Comparison of ENCODE assay signal across 14 mouse cellular contexts in genomic region chr8:116614901-116615300, GRCm38 (mm10).
DNase-seq lines count a peak whose midpoint lies in the region; TF ChIP-seq lines count a peak whose summit lies in the region.
"Had no signal": no experiment of that assay in that cellular context is flagged by ENCODE, and none has a peak within 500 bp of the region (broad histone marks: within the 10 kb centered on the region; RNA-seq: fewer than 3 reads in every experiment).

No protein-coding gene starts in this region.

- 92% methylated on average over 7 of the region's 7 CpGs for WGBS in limb, embryonic 10.5 days

- DNase-seq in gastrocnemius, adult 2 months = peak; percentile 61
- no peak for DNase-seq in gastrocnemius, postnatal 4 days (ENCODE audit: low spot score in 2 of 2)
- peak; percentile 19 for DNase-seq in Muller cell, postnatal 12 days (ENCODE audit: inconsistent ontology term)
- peak; percentile 90 to 92 for DNase-seq in cerebellum, adult 18-20 months
- peak; percentile 37 for DNase-seq in gastrocnemius, postnatal 25 days
- no peak for DNase-seq in frontal cortex, postnatal 25 days (ENCODE audit: low spot score in 2 of 2)
- no peak for DNase-seq in limb, embryonic 10.5 days (ENCODE audit: low spot score)
- DNase-seq: layer of hippocampus, adult 9-11 months; lung, postnatal 4 days had no signal

- intact Hi-C loops in gastrocnemius, adult 2 months (cut with DNase I) = no loop called here

- no peaks in the 10 kb centered on the region for H3K27me3 ChIP-seq in limb, embryonic 10.5 days (ENCODE audit: low read depth, poor library complexity, severe bottlenecking)
- H3K27me3 ChIP-seq: neural tube, embryonic 15.5 days had no signal

- H3K27ac ChIP-seq in gastrocnemius, adult 2 months = no peak overlapping the region
- no peak overlapping the region for H3K27ac ChIP-seq in limb, embryonic 10.5 days
- H3K27ac ChIP-seq: embryonic facial prominence, embryonic 10.5 days; forebrain, embryonic 10.5 days; liver, embryonic 14.5 days; neural tube, embryonic 15.5 days had no signal

- H3K36me3 ChIP-seq in limb, embryonic 10.5 days = no peaks in the 10 kb centered on the region
- H3K36me3 ChIP-seq: embryonic facial prominence, embryonic 10.5 days; forebrain, embryonic 10.5 days; G1E; neural tube, embryonic 15.5 days had no signal

- H3K9me3 ChIP-seq in limb, embryonic 10.5 days (replicated peaks) = no peaks in the 10 kb centered on the region
- H3K9me3 ChIP-seq: embryonic facial prominence, embryonic 10.5 days; forebrain, embryonic 10.5 days; neural tube, embryonic 15.5 days had no signal

- H3K4me3 ChIP-seq in gastrocnemius, adult 2 months = no peak overlapping the region
- H3K4me3 ChIP-seq in limb, embryonic 10.5 days = no peak overlapping the region
- H3K4me3 ChIP-seq: embryonic facial prominence, embryonic 10.5 days; forebrain, embryonic 10.5 days; neural tube, embryonic 15.5 days had no signal

- no peaks in the 10 kb centered on the region for H3K4me1 ChIP-seq in limb, embryonic 10.5 days
- H3K4me1 ChIP-seq: embryonic facial prominence, embryonic 10.5 days; forebrain, embryonic 10.5 days had no signal

- TF ChIP-seq CTCF in gastrocnemius, adult 2 months (IDR thresholded peaks at IDR 0.05) = no peak

Comparison
In these comparisons a context has a peak if more than half of its experiments do, and no peak if none do; other contexts are left out.
1. DNase-seq: peak in gastrocnemius, adult 2 months (single experiment), Muller cell, postnatal 12 days (single experiment), cerebellum, adult 18-20 months (2 of 2) and gastrocnemius, postnatal 25 days (single experiment); none in gastrocnemius, postnatal 4 days (0 of 2), frontal cortex, postnatal 25 days (0 of 2) and limb, embryonic 10.5 days (single experiment).